Mouse (Mus musculus): ENCODE data around the gene Olfr527. TPM values are rescaled to one million over a fixed set of nuclear protein-coding genes. Genes with fewer than 3 reads are reported as not detected.

The Olfr527 gene
- total and polyA plus RNA-seq, 3 experiments, result not detected

Other genes starting within 250 kb of the Olfr527 start
- gene Prap1, start 240.6 kb upstream of the Olfr527 start, total RNA-seq (2012; rRNA removed), result not detected in 2 replicates
- not detected for gene Prap1, start 240.6 kb upstream of the Olfr527 start, polyA plus RNA-seq (2012; ENCODE audit: insufficient read depth in 1 of 2, insufficient read length in 2 of 2, low read depth in 1 of 2, low replicate concordance in 2 of 2, missing spikeins in 1 of 2)
- 0.36 and 1.1 TPM in 2 replicates for gene Fuom, start 231.6 kb upstream of the Olfr527 start, total RNA-seq (2012; rRNA removed)
- 10 to 100 TPM in 1 of 2 experiments, not detected in 1; 10.9 TPM for gene Fuom, start 231.6 kb upstream of the Olfr527 start, polyA plus RNA-seq (2012; ENCODE audit: insufficient read depth in 1 of 2, insufficient read length in 2 of 2, low read depth in 1 of 2, low replicate concordance in 2 of 2, missing spikeins in 1 of 2)
- 0.29 TPM in 1 of 2 replicates, not detected in the other for gene Paox, start 218.2 kb upstream of the Olfr527 start, total RNA-seq (2012; rRNA removed)
- under 1 TPM in 1 of 2 experiments, not detected in 1; 0.25 TPM for gene Paox, start 218.2 kb upstream of the Olfr527 start, polyA plus RNA-seq (2012; ENCODE audit: insufficient read depth in 1 of 2, insufficient read length in 2 of 2, low read depth in 1 of 2, low replicate concordance in 2 of 2, missing spikeins in 1 of 2)
- 22.8 and 30.3 TPM in 2 replicates for gene Echs1, start 217.5 kb upstream of the Olfr527 start, total RNA-seq (2012; rRNA removed)
- gene Echs1, start 217.5 kb upstream of the Olfr527 start, polyA plus RNA-seq (2012; ENCODE audit: insufficient read depth in 1 of 2, insufficient read length in 2 of 2, low read depth in 1 of 2, low replicate concordance in 2 of 2, missing spikeins in 1 of 2), result 10 to 100 TPM in 1 of 2 experiments, not detected in 1; 47.7 TPM
- gene Mtg1, start 196.5 kb upstream of the Olfr527 start, total RNA-seq (2012; rRNA removed), result 10.8 and 18.1 TPM in 2 replicates
- 10 to 100 TPM in 1 of 2 experiments, not detected in 1; 38.1 TPM for gene Mtg1, start 196.5 kb upstream of the Olfr527 start, polyA plus RNA-seq (2012; ENCODE audit: insufficient read depth in 1 of 2, insufficient read length in 2 of 2, low read depth in 1 of 2, low replicate concordance in 2 of 2, missing spikeins in 1 of 2)
- gene Sprn, start 179.1 kb upstream of the Olfr527 start, total RNA-seq (2012; rRNA removed), result not detected in 2 replicates
- not detected for gene Sprn, start 179.1 kb upstream of the Olfr527 start, polyA plus RNA-seq (2012; ENCODE audit: insufficient read depth in 1 of 2, insufficient read length in 2 of 2, low read depth in 1 of 2, low replicate concordance in 2 of 2, missing spikeins in 1 of 2)
- gene Olfr522, start 169.3 kb upstream of the Olfr527 start, total RNA-seq (2012; rRNA removed), result not detected in 2 replicates
- not detected for gene Olfr522, start 169.3 kb upstream of the Olfr527 start, polyA plus RNA-seq (2012; ENCODE audit: insufficient read depth in 1 of 2, insufficient read length in 2 of 2, low read depth in 1 of 2, low replicate concordance in 2 of 2, missing spikeins in 1 of 2)
- not detected in 2 replicates for gene Olfr523, start 160.8 kb upstream of the Olfr527 start, total RNA-seq (2012; rRNA removed)
- gene Olfr523, start 160.8 kb upstream of the Olfr527 start, polyA plus RNA-seq (2012; ENCODE audit: insufficient read depth in 1 of 2, insufficient read length in 2 of 2, low read depth in 1 of 2, low replicate concordance in 2 of 2, missing spikeins in 1 of 2), result not detected
- not detected in 2 replicates for gene Olfr524, start 128.1 kb upstream of the Olfr527 start, total RNA-seq (2012; rRNA removed)
- gene Olfr524, start 128.1 kb upstream of the Olfr527 start, polyA plus RNA-seq (2012; ENCODE audit: insufficient read depth in 1 of 2, insufficient read length in 2 of 2, low read depth in 1 of 2, low replicate concordance in 2 of 2, missing spikeins in 1 of 2), result not detected
- not detected in 2 replicates for gene Cd163l1, start 115.8 kb upstream of the Olfr527 start, total RNA-seq (2012; rRNA removed)
- not detected for gene Cd163l1, start 115.8 kb upstream of the Olfr527 start, polyA plus RNA-seq (2012; ENCODE audit: insufficient read depth in 1 of 2, insufficient read length in 2 of 2, low read depth in 1 of 2, low replicate concordance in 2 of 2, missing spikeins in 1 of 2)
- gene 5830411N06Rik, start 86.7 kb upstream of the Olfr527 start, total RNA-seq (2012; rRNA removed), result not detected in 2 replicates
- not detected for gene 5830411N06Rik, start 86.7 kb upstream of the Olfr527 start, polyA plus RNA-seq (2012; ENCODE audit: insufficient read depth in 1 of 2, insufficient read length in 2 of 2, low read depth in 1 of 2, low replicate concordance in 2 of 2, missing spikeins in 1 of 2)
- not detected in 2 replicates for gene Olfr525, start 13.2 kb upstream of the Olfr527 start, total RNA-seq (2012; rRNA removed)
- under 1 TPM in 1 of 2 experiments, not detected in 1; 0.01 TPM for gene Olfr525, start 13.2 kb upstream of the Olfr527 start, polyA plus RNA-seq (2012; ENCODE audit: insufficient read depth in 1 of 2, insufficient read length in 2 of 2, low read depth in 1 of 2, low replicate concordance in 2 of 2, missing spikeins in 1 of 2)
- gene Olfr60, start 27.7 kb downstream of the Olfr527 start, total RNA-seq (2012; rRNA removed), result not detected in 2 replicates
- gene Olfr60, start 27.7 kb downstream of the Olfr527 start, polyA plus RNA-seq (2012; ENCODE audit: insufficient read depth in 1 of 2, insufficient read length in 2 of 2, low read depth in 1 of 2, low replicate concordance in 2 of 2, missing spikeins in 1 of 2), result not detected
- not detected in 2 replicates for gene Olfr530, start 42.3 kb downstream of the Olfr527 start, total RNA-seq (2012; rRNA removed)
- gene Olfr530, start 42.3 kb downstream of the Olfr527 start, polyA plus RNA-seq (2012; ENCODE audit: insufficient read depth in 1 of 2, insufficient read length in 2 of 2, low read depth in 1 of 2, low replicate concordance in 2 of 2, missing spikeins in 1 of 2), result not detected
- not detected in 2 replicates for gene Olfr531, start 68.9 kb downstream of the Olfr527 start, total RNA-seq (2012; rRNA removed)
- gene Olfr531, start 68.9 kb downstream of the Olfr527 start, polyA plus RNA-seq (2012; ENCODE audit: insufficient read depth in 1 of 2, insufficient read length in 2 of 2, low read depth in 1 of 2, low replicate concordance in 2 of 2, missing spikeins in 1 of 2), result not detected
- gene Olfr532, start 87.6 kb downstream of the Olfr527 start, total RNA-seq (2012; rRNA removed), result not detected in 2 replicates
- not detected for gene Olfr532, start 87.6 kb downstream of the Olfr527 start, polyA plus RNA-seq (2012; ENCODE audit: insufficient read depth in 1 of 2, insufficient read length in 2 of 2, low read depth in 1 of 2, low replicate concordance in 2 of 2, missing spikeins in 1 of 2)
- gene Olfr533, start 129.4 kb downstream of the Olfr527 start, total RNA-seq (2012; rRNA removed), result not detected in 2 replicates
- gene Olfr533, start 129.4 kb downstream of the Olfr527 start, polyA plus RNA-seq (2012; ENCODE audit: insufficient read depth in 1 of 2, insufficient read length in 2 of 2, low read depth in 1 of 2, low replicate concordance in 2 of 2, missing spikeins in 1 of 2), result not detected
- not detected in 2 replicates for gene Olfr535, start 150.2 kb downstream of the Olfr527 start, total RNA-seq (2012; rRNA removed)
- gene Olfr535, start 150.2 kb downstream of the Olfr527 start, polyA plus RNA-seq (2012; ENCODE audit: insufficient read depth in 1 of 2, insufficient read length in 2 of 2, low read depth in 1 of 2, low replicate concordance in 2 of 2, missing spikeins in 1 of 2), result not detected
- not detected in 2 replicates for gene Olfr536, start 173.4 kb downstream of the Olfr527 start, total RNA-seq (2012; rRNA removed)
- not detected for gene Olfr536, start 173.4 kb downstream of the Olfr527 start, polyA plus RNA-seq (2012; ENCODE audit: insufficient read depth in 1 of 2, insufficient read length in 2 of 2, low read depth in 1 of 2, low replicate concordance in 2 of 2, missing spikeins in 1 of 2)
- not detected in 2 replicates for gene Olfr538, start 233.9 kb downstream of the Olfr527 start, total RNA-seq (2012; rRNA removed)
- gene Olfr538, start 233.9 kb downstream of the Olfr527 start, polyA plus RNA-seq (2012; ENCODE audit: insufficient read depth in 1 of 2, insufficient read length in 2 of 2, low read depth in 1 of 2, low replicate concordance in 2 of 2, missing spikeins in 1 of 2), result not detected

Measured in MEL (cell line).